ENCODE assay signal across 8 mouse cellular contexts in the genomic region with DNA sequence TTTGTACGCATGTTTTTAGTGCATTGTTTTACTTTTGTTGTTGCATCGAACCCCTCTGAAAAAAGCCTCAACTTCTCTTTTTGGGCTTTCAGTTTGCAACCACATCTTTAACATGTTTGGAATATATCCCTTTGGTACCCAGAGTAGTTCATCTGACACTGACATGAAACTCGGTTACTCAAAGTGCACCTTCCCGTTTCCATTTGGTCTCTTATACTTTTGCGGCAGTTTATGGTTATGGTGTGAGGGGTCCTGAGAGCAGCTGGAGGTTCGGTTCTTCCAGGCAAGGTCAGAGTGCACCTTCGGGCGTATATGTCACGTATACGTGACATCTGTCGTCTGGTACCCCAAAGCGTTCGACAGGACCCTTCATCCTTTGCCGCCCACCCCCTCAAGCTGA. TPM values are rescaled to one million over a fixed set of nuclear protein-coding genes. Genes with fewer than 3 reads are reported as not detected.
A peak's percentile ranks its signal among the peaks of the same experiment; 100 is the strongest.
DNase-seq lines count a peak whose midpoint lies in the region; ATAC-seq and TF ChIP-seq lines count a peak whose summit lies in the region.

No protein-coding gene starts in this region.

- no peak overlapping the region for H3K27ac ChIP-seq in lung, postnatal 0 days (ENCODE audit: low read length)
- peak overlapping the region; percentile 83; the same call in 1 of the 2 replicates for H3K27ac ChIP-seq in forebrain, embryonic 10.5 days
- H3K27ac ChIP-seq in limb, embryonic 14.5 days (replicated peaks; ENCODE audit: low read depth, low read length): no peak overlapping the region

- H3K27me3 ChIP-seq in lung, postnatal 0 days (replicated peaks; ENCODE audit: insufficient read depth, low read length): peaks cover 29% of the 10 kb centered on the region
- peaks cover 79% of the 10 kb centered on the region for H3K27me3 ChIP-seq in forebrain, embryonic 10.5 days (ENCODE audit: poor library complexity, severe bottlenecking)
- H3K27me3 ChIP-seq in limb, embryonic 14.5 days (ENCODE audit: control insufficient read depth, insufficient read depth, low read length): peaks cover 61% of the 10 kb centered on the region
- no peaks in the 10 kb centered on the region for H3K27me3 ChIP-seq in splenic B cell, adult 2 months (ENCODE audit: control insufficient read depth, insufficient read depth, low read length, poor library complexity, severe bottlenecking)

- no peaks in the 10 kb centered on the region for H3K9me3 ChIP-seq in lung, postnatal 0 days (ENCODE audit: low read length)
- no peaks in the 10 kb centered on the region for H3K9me3 ChIP-seq in forebrain, embryonic 10.5 days
- no peaks in the 10 kb centered on the region for H3K9me3 ChIP-seq in limb, embryonic 14.5 days (ENCODE audit: control insufficient read depth, low read length)

- TF ChIP-seq EP300 in lung, postnatal 0 days (IDR thresholded peaks at IDR 0.05): no peak

- no peak for TF ChIP-seq CTCF in lung, postnatal 0 days (IDR thresholded peaks at IDR 0.05)

- TF ChIP-seq POLR2A in limb, embryonic 14.5 days (IDR thresholded peaks at IDR 0.05; ENCODE audit: borderline replicate concordance, extremely low read depth, insufficient read depth, insufficient read length): no peak

- no peak overlapping the region for H3K9ac ChIP-seq in lung, postnatal 0 days (replicated peaks; ENCODE audit: low read depth)
- H3K9ac ChIP-seq in limb, embryonic 14.5 days (ENCODE audit: low read depth, low read length, severe bottlenecking): peak overlapping the region; percentile 59; the same call in 1 of the 2 replicates

- H3K4me1 ChIP-seq in lung, postnatal 0 days (ENCODE audit: insufficient read depth, low read depth, low read length): no peaks in the 10 kb centered on the region
- H3K4me1 ChIP-seq in forebrain, embryonic 10.5 days: peaks cover 35% of the 10 kb centered on the region
- peaks cover 6% of the 10 kb centered on the region for H3K4me1 ChIP-seq in limb, embryonic 14.5 days (ENCODE audit: control insufficient read depth, insufficient read depth, low read length)

- no peak for DNase-seq in lung, postnatal 0 days (ENCODE audit: low spot score)
- no peak for DNase-seq in lung, postnatal 25 days (ENCODE audit: low spot score)
- DNase-seq in forebrain, embryonic 10.5 days (ENCODE audit: extremely low spot score, low spot score): no peak
- DNase-seq in limb, embryonic 14.5 days (ENCODE audit: low spot score): no peak
- DNase-seq in splenic B cell, adult 2 months (ENCODE audit: low read depth, low spot score): peak; percentile 50
- DNase-seq in testis, postnatal 10 days (ENCODE audit: low spot score): no peak
- no peak for DNase-seq in left cerebral cortex, adult 8-10 months (ENCODE audit: low spot score in 2 of 2)
- DNase-seq in urinary bladder, postnatal 25 days (ENCODE audit: low spot score): no peak

- peak overlapping the region; percentile 62 for H3K4me3 ChIP-seq in lung, postnatal 0 days (ENCODE audit: low read depth, low read length)
- peak overlapping the region; percentile 91 for H3K4me3 ChIP-seq in forebrain, embryonic 10.5 days
- peak overlapping the region; percentile 57 for H3K4me3 ChIP-seq in limb, embryonic 14.5 days (replicated peaks; ENCODE audit: low read length)

- no peak for ATAC-seq in lung, postnatal 0 days
- ATAC-seq in limb, embryonic 14.5 days (ENCODE audit: low FRiP score, low read depth): 0 out of 2 replicates have a peak, but pooled peaks have one; percentile 15

- H3K36me3 ChIP-seq in lung, postnatal 0 days (ENCODE audit: insufficient read depth, low read length): no peaks in the 10 kb centered on the region
- H3K36me3 ChIP-seq in forebrain, embryonic 10.5 days (replicated peaks): no peaks in the 10 kb centered on the region
- no peaks in the 10 kb centered on the region for H3K36me3 ChIP-seq in limb, embryonic 14.5 days (ENCODE audit: control insufficient read depth, insufficient read depth, low read length)
- H3K36me3 ChIP-seq in splenic B cell, adult 2 months (ENCODE audit: control insufficient read depth, insufficient read depth, low read length, poor library complexity, severe bottlenecking): no peaks in the 10 kb centered on the region

- 19% methylated on average over 14 of the region's 14 CpGs for WGBS in lung, postnatal 0 days
- 19% methylated on average over 14 of the region's 14 CpGs for WGBS in forebrain, embryonic 10.5 days
- 15% methylated on average over 14 of the region's 14 CpGs for WGBS in limb, embryonic 14.5 days

- peak overlapping the region; percentile 93 for H3K4me2 ChIP-seq in lung, postnatal 0 days (replicated peaks; ENCODE audit: low read depth, low read length)
- H3K4me2 ChIP-seq in limb, embryonic 14.5 days (replicated peaks; ENCODE audit: low read depth, low read length, severe bottlenecking): peak overlapping the region; percentile 99

RNA-seq across cellular contexts. Expression of a gene that starts 0.3 kb away (rescaled TPM):
- polyA plus RNA-seq in lung, postnatal 0 days (2015; fragmentation: Nextera tagmentation; extraction: Ambion mirVana): 7.9 and 9.1 TPM in 2 replicates
- 1.7 and 1.8 TPM in 2 replicates for polyA plus RNA-seq in forebrain, embryonic 10.5 days (2016; fragmentation: Nextera tagmentation; extraction: Ambion mirVana)
- polyA plus RNA-seq in limb, embryonic 14.5 days (2012; rRNA removed): 4.3 and 6.5 TPM in 2 replicates
- 1.1 and 1.2 TPM in 2 replicates for polyA plus RNA-seq in limb, embryonic 14.5 days (2014; fragmentation: Nextera tagmentation; extraction: Ambion mirVana)
- total RNA-seq in left cerebral cortex, adult 8-10 months (2022): 10 to 100 TPM; 13.0 to 16.3 (median 15.4) TPM

RNA-seq across cellular contexts. Expression of a gene that starts 10.5 kb away (rescaled TPM):
- 109 and 110 TPM in 2 replicates for polyA plus RNA-seq in lung, postnatal 0 days (2015; fragmentation: Nextera tagmentation; extraction: Ambion mirVana)
- polyA plus RNA-seq in forebrain, embryonic 10.5 days (2016; fragmentation: Nextera tagmentation; extraction: Ambion mirVana): 318 and 342 TPM in 2 replicates
- 96.1 and 98.9 TPM in 2 replicates for polyA plus RNA-seq in limb, embryonic 14.5 days (2012; rRNA removed)
- 179 and 182 TPM in 2 replicates for polyA plus RNA-seq in limb, embryonic 14.5 days (2014; fragmentation: Nextera tagmentation; extraction: Ambion mirVana)
- total RNA-seq in left cerebral cortex, adult 8-10 months (2022): 10 to 100 TPM; 61.0 to 74.7 (median 62.8) TPM

RNA-seq across cellular contexts. Expression of a gene that starts 17.3 kb away (rescaled TPM):
- polyA plus RNA-seq in lung, postnatal 0 days (2015; fragmentation: Nextera tagmentation; extraction: Ambion mirVana): 8.5 and 9.2 TPM in 2 replicates
- 126 and 138 TPM in 2 replicates for polyA plus RNA-seq in forebrain, embryonic 10.5 days (2016; fragmentation: Nextera tagmentation; extraction: Ambion mirVana)
- polyA plus RNA-seq in limb, embryonic 14.5 days (2012; rRNA removed): 133 and 176 TPM in 2 replicates
- 104 and 106 TPM in 2 replicates for polyA plus RNA-seq in limb, embryonic 14.5 days (2014; fragmentation: Nextera tagmentation; extraction: Ambion mirVana)
- 1 to 10 TPM; 2.9 to 5.5 (median 4.6) TPM for total RNA-seq in left cerebral cortex, adult 8-10 months (2022)

RNA-seq across cellular contexts. Expression of a gene that starts 22.6 kb away (rescaled TPM):
- polyA plus RNA-seq in lung, postnatal 0 days (2015; fragmentation: Nextera tagmentation; extraction: Ambion mirVana): 18.7 and 23.8 TPM in 2 replicates
- polyA plus RNA-seq in forebrain, embryonic 10.5 days (2016; fragmentation: Nextera tagmentation; extraction: Ambion mirVana): 23.5 and 24.7 TPM in 2 replicates
- 32.5 and 34.7 TPM in 2 replicates for polyA plus RNA-seq in limb, embryonic 14.5 days (2012; rRNA removed)
- 19.0 and 23.3 TPM in 2 replicates for polyA plus RNA-seq in limb, embryonic 14.5 days (2014; fragmentation: Nextera tagmentation; extraction: Ambion mirVana)
- 10 to 100 TPM; 29.1 to 35.8 (median 31.0) TPM for total RNA-seq in left cerebral cortex, adult 8-10 months (2022)

RNA-seq across cellular contexts. Expression of a gene that starts 25.7 kb away (rescaled TPM):
- polyA plus RNA-seq in lung, postnatal 0 days (2015; fragmentation: Nextera tagmentation; extraction: Ambion mirVana): 10.2 and 10.5 TPM in 2 replicates
- polyA plus RNA-seq in forebrain, embryonic 10.5 days (2016; fragmentation: Nextera tagmentation; extraction: Ambion mirVana): 8.4 and 10.5 TPM in 2 replicates
- polyA plus RNA-seq in limb, embryonic 14.5 days (2012; rRNA removed): 35.0 and 36.1 TPM in 2 replicates
- 22.3 and 27.7 TPM in 2 replicates for polyA plus RNA-seq in limb, embryonic 14.5 days (2014; fragmentation: Nextera tagmentation; extraction: Ambion mirVana)
- 10 to 100 TPM; 24.6 to 30.3 (median 28.2) TPM for total RNA-seq in left cerebral cortex, adult 8-10 months (2022)

Comparison
In these comparisons a context has a peak if more than half of its experiments do, and no peak if none do; other contexts are left out.
1. RNA of a gene that starts 17.3 kb away (polyA plus RNA-seq): 126 to 138 TPM in forebrain, embryonic 10.5 days and 104 to 176 TPM in limb, embryonic 14.5 days; 8.5 to 9.2 TPM in lung, postnatal 0 days; every median in the first group is over 10 times any median in the second.
2. Peak in every context shown above with its lines, with median percentiles within 50 percentile points of each other: H3K4me3 ChIP-seq.